Mouse (Mus musculus) cerebellum, adult (tissue): ENCODE data around the gene Glud1.
"Not testable (repeated sequence)": the region's sequence is repeated elsewhere in the genome, so short reads cannot be mapped to it uniquely, and the experiment has no call there.

Source experiments
- ATAC-seq: cut with Nextera tagmentation; 2 replicates; pipeline ENCODE4 v1.9.2; 2017; ENCODE audit warnings: mild to moderate bottlenecking, moderate library complexity, mixed read lengths; ENCODE audit not compliant: insufficient number of reproducible peaks, low FRiP score, low TSS enrichment

Glud1 gene

DNA sequence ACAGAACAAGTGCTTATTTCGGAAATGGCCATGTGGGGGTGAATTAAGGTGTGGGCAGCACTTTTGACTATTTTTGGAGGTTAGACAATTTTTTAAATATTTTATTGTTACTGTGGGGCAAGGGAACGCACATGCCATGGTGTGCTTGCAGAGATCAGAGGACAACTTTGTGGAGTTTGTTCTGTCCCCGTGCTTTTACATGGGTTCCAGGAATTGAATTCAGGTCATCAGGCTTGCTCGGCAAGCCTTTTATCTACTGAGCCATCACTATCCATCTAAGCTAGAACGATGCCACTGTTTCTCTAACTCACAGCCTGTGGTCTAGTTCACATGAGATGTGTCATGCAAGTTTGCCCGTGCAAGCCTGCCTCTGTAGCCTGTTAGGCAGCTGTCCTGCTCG is 37.8 kb downstream of the Glud1 start:
- ATAC-seq: no peak

DNA sequence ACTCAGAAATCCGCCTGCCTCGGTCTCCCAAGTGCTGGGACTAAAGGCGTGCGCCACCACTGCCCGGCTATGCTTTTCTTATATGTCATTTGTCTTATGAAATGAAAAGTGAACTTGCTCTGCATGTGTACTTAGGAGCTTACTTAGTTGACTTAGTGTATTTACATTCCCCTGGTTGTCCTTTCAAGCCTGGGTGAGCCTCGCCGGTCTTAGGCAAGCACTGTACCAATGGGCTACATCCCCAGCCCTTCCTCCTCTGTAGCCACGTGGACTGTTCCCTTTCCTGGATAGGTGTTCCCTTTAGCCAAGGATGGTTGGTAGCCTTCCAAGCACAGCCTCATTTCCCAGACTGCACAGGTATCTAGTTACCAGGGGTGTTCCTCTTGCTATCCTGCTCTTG is 38.5 kb downstream of the Glud1 start:
- ATAC-seq: no peak

DNA sequence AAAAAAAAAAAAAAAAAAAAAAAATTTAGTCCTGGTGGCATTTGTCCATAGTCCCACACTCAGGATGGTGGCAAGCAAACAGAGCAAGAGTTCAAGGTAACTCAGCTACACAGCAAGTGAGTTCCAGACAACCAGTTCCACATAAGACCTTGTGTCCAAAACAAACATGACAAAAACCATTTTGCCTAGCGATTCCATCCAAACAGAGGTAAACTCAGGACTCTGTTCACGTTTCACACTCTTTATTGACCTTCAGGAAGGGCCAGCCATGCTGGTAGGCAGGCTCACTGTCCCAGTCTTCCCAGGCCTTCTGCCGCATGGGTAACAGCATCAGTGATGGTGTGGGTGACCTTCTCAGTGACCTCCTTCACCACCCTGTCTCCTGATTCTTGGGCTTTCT is 41.1 kb downstream of the Glud1 start:
- no peak for ATAC-seq

DNA sequence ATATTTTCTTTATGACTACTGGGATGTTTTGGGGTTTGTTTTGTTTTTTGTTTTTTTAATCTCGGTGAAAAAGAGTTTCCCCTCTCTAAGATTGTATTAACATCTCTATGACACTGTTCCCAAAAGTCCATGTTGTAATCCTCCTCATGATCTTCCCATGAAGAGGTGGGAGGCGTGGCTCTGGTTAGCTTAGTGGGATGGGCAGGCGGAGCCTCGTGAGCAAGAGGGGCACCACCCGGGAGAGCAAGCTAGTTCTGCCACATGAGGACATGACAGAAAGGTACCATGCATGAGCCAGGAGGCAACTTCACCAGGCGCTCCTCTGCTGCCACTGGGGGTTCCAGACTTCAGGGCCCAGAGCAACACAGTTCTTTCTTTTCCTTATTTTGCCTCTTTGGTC is 42.0 kb downstream of the Glud1 start:
- ATAC-seq: no peak

DNA sequence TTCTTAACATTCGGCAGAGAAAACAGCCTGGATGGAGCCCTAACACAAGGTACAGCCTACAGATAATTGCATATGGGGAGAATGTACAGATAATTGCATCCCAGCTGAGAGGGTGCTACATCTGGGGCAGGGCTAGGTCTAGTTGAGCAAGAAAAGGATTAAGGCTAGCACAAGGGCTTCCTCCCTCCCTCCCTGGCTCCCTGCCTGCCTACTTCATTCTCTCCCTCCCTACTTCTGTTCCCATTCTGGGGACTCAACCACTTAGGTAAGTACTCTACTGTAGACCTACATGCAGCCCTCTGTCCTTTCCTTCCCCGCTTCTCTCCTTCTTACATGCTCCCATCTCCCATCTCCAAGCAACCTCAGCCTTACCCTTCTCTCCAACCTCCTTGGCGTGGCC is 42.8 kb downstream of the Glud1 start:
- no peak for ATAC-seq

DNA sequence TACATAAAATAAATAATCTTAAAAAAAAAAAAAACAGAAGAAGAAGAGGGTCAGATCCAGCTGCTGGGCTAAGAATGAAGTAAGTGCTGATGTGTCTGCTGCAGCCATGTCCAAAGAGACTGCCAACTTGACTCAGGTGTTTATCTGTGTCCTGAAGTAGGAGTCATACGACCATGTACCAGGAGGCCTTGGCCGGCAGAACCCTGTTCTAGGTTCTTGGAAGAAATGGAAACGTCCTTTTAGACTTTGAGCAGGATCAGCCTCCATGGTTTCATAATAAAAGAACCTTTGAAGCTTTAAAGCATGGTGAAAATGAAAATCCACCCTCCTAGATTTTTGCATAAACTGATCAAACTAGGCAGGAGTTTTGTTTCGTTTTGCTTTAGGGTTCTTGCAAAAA is 43.9 kb downstream of the Glud1 start:
- no peak for ATAC-seq

DNA sequence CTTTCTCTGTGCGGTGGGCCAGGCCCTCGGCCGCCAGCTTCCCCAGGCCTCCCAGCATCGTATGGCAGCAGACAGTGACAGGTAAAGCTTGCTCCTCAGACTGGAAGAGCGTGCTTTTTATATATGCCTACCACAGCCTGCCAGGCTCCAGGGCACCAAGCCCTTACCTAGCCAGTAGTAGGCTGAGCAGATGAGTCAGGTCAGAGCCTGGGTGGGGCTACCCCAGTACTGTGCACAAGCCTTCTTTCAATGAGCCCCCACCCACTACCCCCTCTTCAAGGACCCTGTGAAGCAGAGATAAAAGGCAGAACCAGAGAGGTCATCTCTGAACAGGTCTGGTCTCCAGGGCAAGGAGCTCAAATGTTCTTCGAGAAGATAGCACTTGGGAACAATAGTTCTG is 44.8 kb downstream of the Glud1 start, which contains the start of gene Fam25c:
Gene Fam25c, minus strand, starts transcription at position 133 of the 400 bp plus-strand sequence.
- no peak for ATAC-seq

DNA sequence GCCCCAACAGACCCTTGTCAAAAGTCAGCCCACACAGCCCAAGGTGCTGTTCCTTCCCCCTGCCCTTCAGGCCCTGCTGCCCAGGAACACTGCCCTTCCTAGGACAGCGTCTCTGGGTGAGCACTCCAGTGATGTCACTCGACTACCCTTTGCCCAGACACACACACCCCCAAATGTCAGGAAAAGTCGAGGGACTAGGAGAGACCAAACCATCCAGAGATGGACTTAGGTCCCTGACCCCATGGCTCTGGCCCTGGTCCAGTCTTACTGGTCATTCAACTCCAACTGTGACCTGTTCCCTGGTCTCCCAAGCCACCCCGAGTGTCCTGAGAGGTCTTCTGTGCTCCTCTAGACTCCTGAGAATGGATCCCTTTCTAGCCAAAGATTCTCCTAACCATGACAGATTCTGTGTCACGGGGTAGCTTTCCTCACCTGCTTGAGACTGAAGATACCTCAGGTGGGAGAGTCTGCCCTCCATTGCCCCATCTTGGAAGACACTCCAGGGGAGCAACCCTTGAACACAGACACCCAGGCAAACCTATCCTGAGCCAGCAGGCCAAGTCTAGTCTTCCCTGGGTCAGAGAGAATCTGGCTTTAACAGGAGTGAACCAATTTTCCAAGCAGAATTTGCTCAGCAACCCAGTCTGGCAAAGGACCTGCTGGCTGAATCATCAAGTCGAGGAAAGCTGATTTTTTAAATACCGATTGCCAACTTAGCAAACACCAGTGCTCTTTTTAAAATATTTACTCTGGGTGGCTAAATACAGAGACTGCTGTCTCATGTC is 47.3 kb downstream of the Glud1 start:
- no peak for ATAC-seq

DNA sequence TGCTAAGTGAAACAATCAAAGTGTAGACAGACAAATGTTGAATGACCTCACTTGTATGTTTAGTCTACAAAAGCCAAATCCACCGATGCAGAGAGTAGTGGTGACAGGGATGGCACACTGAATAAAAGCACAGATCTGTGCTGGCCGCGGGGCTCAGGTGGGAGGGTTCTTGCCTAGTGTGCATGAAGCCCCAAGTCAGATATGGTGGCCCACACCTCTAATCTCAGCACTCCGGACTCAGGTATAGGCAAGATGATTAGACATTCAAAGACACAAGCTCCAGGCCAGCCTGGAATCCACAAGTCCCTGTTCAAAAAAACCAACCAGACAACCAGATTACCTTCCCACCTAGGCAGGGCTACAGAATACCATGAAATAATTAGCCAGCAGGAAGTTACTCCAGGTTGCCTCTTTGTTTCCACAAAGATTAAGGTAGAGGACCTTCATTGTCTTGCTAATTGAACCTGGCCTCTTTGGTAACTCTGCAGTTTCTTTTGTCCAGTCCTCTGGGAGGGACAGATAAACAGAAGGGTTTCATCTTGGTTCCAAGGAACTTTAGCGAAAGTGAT is 49.2 kb downstream of the Glud1 start:
- no peak for ATAC-seq

DNA sequence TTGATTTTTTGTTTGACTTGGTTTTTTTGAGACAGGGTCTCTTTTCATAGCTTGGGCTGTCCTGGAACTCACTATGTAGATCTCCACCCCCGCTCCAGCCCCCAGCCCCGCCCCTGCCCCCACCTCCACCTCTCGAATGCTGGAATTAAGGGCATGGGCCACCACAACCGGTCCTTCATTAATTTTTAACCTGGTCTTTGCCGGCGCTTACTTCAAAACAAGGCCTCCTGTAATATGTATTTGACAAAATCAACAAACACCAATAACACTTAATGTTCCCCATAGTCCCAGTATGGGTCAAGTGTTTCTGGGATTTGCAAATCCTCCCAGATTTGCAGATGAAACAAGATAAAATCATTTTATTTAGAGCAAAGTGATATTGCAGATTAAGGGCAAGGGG is 49.7 kb downstream of the Glud1 start:
- ATAC-seq: no peak

DNA sequence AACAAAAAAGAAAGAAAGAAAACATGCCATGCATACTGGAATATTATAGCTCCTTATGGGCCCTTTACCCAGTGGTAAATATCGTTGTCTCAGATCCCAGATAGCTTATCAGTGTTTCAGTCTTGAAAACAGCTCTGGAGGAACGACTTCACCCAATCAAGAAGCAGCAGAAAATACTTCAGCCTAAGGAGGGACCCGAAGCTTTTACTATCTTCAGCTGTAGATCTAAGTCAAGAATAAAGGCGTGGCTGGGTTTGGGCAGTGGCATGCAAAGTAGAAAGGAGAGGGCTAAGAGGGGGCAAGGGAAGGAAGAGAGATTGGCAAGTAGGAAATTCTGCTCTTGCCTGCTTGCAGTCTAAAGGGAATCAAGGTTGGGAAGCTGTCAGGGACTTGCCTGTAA is 51.6 kb downstream of the Glud1 start:
- no peak for ATAC-seq

DNA sequence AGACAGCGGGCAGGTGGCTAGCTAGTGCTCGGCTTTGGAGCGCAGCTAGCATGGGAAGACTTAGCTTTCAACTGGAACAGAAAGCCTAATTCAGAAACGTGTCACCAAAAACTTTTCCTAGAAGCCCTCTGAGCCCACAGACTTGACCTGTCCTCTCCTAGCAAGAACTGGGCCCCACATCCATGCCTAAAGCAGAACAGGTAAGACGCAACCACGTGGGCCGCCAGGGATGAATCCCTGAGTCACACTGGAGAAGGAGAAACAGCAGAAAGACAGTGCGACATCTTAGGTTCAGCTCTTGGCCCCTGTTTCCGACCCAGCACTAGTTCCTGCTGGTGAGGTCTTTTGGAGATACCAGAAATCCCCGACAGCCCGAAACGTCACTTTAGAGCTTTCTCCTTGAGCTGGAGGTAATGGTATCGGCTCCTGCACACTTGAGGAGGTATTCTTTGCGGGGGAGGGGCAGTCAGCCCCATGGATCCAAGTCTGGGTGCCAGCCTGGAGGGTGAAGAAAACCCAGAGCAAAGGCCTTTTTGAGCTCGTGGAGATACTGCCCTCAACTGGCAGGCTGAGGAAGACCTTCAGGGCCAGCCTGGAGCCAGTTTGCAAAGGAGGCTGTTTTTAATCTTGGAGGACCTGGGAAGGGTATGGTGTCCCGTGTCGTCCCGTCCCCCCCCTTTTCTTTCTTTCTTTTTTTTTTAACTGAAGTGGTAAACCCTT is 52.4 kb downstream of the Glud1 start:
- peak; percentile 89 for ATAC-seq

DNA sequence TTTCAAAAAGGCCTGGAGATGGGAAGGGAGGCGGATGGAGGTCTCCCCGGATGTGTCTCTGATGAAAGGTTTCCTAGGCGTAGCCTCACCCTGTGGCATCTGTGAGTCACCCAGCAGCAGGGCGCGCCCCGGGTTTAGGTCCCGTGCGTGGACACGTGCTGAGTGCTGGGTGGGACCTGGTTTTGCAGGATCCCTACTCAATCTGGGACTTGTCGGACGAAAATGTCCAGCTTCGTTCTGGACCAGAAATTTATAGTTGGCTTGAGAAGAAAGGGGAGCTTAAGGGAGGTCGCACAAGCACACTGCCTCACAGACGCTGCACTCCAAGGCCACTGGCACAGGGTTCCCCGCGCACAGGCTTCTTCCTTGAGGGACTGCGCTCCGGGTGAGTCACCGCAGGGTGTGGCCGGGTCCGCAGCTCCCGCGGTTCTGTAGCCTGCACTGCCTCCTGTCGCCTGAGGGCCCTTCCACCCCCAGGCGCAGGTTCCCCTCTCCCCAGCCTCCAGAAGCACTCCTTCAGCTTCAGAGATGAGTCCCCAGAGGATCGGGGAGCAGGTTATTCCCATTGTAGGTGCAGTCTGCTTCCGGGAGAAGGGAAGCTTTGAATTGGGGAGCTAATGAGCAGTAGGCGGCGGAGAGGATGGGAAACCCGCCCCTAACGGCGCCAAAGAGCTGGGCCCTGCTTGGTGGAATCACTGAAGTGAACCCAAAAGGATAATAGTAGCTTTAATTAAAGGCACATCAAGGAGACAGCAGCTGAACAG is 53.1 kb downstream of the Glud1 start:
- ATAC-seq: peak; percentile 83

DNA sequence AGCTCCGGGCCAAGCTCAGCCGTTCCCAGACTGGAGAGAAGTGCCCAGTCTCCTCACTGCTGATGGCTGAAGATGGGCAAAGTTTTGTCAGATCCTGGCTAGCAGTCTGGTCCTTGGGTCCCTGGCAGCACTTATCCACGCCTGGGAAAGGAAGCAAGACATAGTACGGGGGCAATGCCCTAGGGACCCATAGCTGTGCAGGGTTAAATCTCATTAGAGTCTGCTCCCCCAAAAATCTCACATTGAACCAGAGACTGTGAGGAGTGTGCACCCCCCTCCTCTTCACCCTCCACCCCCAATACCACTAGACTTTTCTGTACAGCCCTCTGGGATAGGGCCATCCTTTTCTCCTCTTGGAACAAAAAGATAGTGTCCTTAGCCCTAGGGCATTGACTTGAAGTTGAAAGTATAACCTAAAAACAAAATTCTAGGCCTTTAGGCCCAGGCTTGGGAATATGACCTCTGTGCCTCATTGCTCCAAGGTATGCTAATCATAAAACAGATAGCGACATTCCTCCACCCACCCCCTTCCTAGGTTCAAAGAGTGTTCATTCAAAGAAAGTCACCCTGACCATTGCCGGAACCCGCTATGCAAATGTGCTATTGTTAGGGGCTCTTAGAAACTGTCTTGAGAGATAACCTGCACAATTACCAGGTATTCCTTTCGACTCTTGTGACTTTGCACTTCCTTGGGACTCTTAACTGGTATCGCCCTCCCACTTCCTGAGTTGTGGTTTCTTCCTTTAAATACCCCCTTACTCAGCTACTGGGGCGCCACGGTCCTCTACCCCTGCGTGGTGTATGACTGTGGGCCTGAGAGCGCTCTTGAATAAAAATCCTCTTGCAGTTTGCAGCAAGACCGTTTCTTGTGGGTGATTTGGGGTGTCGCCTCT is 54.0 kb downstream of the Glud1 start:
- ATAC-seq: not testable (repeated sequence)

DNA sequence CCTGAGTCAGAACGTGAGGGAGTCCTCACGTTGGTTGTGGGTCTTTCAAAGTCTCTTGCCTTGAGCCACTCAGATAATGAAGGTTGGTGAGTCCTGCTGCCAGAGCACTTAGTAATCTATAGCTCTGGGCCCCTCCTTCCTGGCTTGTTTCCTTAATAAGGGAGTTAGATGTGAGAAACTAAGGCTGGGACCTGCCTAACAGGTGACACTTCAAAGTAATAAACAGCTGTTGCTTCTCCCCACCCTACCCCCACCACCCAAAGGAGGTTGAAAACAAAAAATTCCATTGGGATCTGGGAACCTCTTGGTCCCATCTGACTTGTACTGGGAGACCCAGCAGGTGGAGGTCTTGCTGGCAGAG is 54.6 kb downstream of the Glud1 start:
- ATAC-seq: no peak

DNA sequence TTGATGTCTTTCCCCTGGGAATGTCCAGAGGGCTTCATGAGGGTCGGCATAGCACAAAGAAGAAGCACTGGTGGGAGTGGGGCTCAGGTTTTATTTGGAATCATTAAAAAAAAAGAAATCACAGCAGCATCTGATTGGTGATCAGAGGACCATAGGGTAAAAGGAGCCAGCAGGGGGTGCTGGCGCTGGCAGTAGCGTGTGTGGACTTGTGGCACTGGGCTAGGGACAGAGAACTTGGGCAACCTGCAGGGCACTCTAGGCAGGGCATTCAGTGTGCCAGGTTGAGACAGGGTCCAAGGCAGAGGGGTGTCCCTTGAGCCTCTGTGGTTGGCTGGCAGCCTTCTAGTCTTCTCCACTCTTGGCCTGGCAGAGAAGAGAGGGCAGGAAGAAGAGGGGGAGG is 59.7 kb downstream of the Glud1 start:
- no peak for ATAC-seq

DNA sequence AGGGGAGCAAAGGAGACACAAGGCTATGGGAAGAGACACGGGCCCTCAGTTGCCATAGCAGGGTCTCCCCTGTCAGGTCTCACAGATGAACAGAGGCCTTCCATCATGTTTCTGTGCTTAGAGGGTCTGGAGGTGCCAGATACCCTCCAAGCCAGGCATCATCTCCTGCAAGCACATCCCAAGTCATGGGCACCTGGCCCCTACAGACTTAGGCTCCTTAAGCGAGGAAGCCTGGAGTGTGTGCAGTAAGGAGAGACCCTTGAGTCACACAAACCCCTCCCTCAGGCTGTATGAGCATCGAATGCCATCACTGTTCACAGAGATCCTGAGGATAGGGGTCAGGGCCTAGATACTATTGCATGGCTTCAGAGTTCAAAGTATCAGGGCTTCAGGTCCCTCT is 60.4 kb downstream of the Glud1 start:
- no peak for ATAC-seq

DNA sequence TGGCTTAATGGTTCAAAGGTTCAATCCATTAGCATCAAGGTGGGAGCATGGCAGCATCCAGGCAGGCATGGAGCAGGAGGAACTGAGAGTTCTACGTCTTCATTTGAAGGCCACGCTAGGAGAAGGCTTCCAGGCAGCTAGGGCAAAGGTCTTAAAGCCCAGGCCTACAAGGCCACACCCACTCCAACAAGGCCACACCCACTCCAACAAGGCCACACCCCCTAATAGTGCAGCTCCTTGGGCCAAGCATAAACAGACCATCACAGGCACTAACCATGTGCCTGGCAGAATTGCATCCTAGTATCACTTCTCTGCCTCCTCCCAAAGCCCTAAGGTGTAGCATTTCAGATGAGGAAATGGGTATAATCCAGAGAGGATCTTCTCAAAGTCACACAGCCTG is 61.2 kb downstream of the Glud1 start:
- ATAC-seq: no peak

DNA sequence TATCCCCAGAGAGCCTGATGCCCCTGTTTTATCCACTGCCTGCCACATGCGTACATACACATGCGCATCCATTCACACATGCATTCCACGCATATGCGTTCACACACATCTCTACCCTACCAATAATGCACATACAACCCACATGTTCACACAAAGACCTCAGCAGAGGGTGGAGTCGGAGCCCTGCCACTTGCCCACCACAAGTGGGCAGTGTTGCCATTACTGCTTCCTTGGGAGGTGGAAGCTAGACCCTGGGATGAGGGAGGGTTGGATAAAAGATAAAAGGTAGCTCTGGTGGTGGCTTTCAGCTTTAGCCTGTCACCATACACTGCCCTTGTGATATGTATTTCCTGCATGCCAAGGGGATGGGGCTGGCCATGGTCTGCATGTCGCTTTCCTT is 62.1 kb downstream of the Glud1 start:
- ATAC-seq: peak; percentile 12; the same call in 1 of the 2 replicates

DNA sequence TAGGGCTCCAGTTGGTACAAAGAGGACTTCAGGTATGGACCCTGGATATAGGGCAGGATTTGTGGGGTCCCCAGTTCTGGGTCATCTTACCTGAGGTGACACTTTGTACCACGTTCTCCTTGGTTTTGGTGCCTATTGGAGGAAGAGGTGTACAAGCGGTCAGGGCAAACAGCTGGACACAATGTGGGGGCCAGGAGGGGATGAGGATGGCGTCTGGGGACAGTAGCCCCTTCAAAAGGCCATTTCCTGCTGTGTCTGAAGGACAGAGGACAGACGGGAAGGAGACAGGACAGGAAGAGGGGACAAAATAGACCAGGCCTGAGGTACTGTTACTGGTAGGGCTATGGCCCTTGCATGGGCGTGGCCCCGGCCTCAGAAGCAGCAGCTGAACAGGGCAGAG is 63.1 kb downstream of the Glud1 start:
- ATAC-seq: no peak
